Mouse (Mus musculus) layer of hippocampus, adult 2 months (tissue): Measurements from ENCODE around the gene Plekhg6. TPM values are rescaled to one million over a fixed set of nuclear protein-coding genes. Genes with fewer than 3 reads are reported as not detected.

Source experiments
- DNase-seq, 2 experiments: peaks; one replicate each; pipeline ENCODE4 v3.0.0; 2022; ENCODE audit warnings: low spot score in 2 of 2
- H3K27ac ChIP-seq: fragments of 200-600 bp; 2 replicates; pipeline ENCODE4 v1.8.1; 2022
- H3K4me3 ChIP-seq: fragments of 200-600 bp; 2 replicates; pipeline ENCODE4 v1.8.1; 2022; ENCODE audit warnings: mild to moderate bottlenecking
- CTCF ChIP-seq: fragments of 200-600 bp; conservative IDR thresholded peaks from 2 replicates; pipeline ENCODE4 v1.8.1; 2022; ENCODE audit warnings: antibody characterized with exemption, mild to moderate bottlenecking, moderate library complexity
- total RNA-seq, 2 experiments: library from RNA; stranded (reverse); gene quantifications; 2 replicates each; pipeline ENCODE4 v1.2.3; 2021

Gene Plekhg6
- total RNA-seq, 2 experiments from 2014 or later = 0.17 TPM; not detected in 1

GRCm38 (mm10) chr6:125322794-125323193 lies 57.8 kb downstream of the Plekhg6 start:
- no peak for DNase-seq
- peak overlapping the region; percentile 41 for H3K4me3 ChIP-seq
- H3K27ac ChIP-seq = peak overlapping the region; percentile 67
- no peak for TF ChIP-seq CTCF

GRCm38 (mm10) chr6:125321114-125321855 lies 59.3 kb downstream of the Plekhg6 start:
- no peak for TF ChIP-seq CTCF
- DNase-seq = no peak
- H3K27ac ChIP-seq = no peak overlapping the region
- H3K4me3 ChIP-seq = no peak overlapping the region

- Histone ChIP-seq H3K4me3 (no peak within 1 kb of the TSS), H3K27ac (no peak within 1 kb of the TSS)
- TF ChIP-seq CTCF = no peak
- DNase-seq = no peak
These were observed 60.3 kb downstream of the Plekhg6 start, which contains the start of gene Scnn1a for GRCm38 (mm10) chr6:125320323-125320722. Gene Scnn1a (plus strand): TSS chr6:125320659.

- TF ChIP-seq CTCF = no peak
- no peak for DNase-seq
- Histone ChIP-seq H3K4me3 (no peak overlapping the region), H3K27ac (no peak overlapping the region)
These were observed 60.7 kb downstream of the Plekhg6 start for GRCm38 (mm10) chr6:125319919-125320296.

- DNase-seq = no peak
- no peak overlapping the region for H3K4me3 ChIP-seq
- no peak for TF ChIP-seq CTCF
These were observed 61.3 kb downstream of the Plekhg6 start for GRCm38 (mm10) chr6:125318981-125319918.

GRCm38 (mm10) chr6:125317077-125317476 lies 63.5 kb downstream of the Plekhg6 start:
- no peak for DNase-seq
- Histone ChIP-seq H3K27ac (no peak overlapping the region), H3K4me3 (no peak overlapping the region)
- TF ChIP-seq CTCF = no peak

More at GRCm38 (mm10) chr6:125318981-125319918, 61.3 kb downstream of the Plekhg6 start:
- H3K27ac ChIP-seq = no peak overlapping the region

- DNase-seq = no peak
- TF ChIP-seq CTCF = no peak
- Histone ChIP-seq H3K4me3 (no peak overlapping the region), H3K27ac (no peak overlapping the region)
These were observed 65.8 kb downstream of the Plekhg6 start for GRCm38 (mm10) chr6:125314746-125315145.

GRCm38 (mm10) chr6:125314231-125314563 lies 66.4 kb downstream of the Plekhg6 start:
- Histone ChIP-seq H3K27ac (peak overlapping the region; percentile 80; the same call in 1 of the 2 replicates), H3K4me3 (peak overlapping the region; percentile 58)
- no peak for TF ChIP-seq CTCF
- no peak for DNase-seq

GRCm38 (mm10) chr6:125313546-125314230 lies 66.9 kb downstream of the Plekhg6 start, which contains the start of gene Ltbr:
Gene Ltbr (minus strand): TSS chr6:125313885.
- H3K27ac ChIP-seq = peak within 1 kb of the TSS; percentile 80
- DNase-seq = peak; percentile 22 to 35
- peak within 1 kb of the TSS; percentile 58 for H3K4me3 ChIP-seq
- TF ChIP-seq CTCF = no peak

Other genes with a start within 250 kb of the Plekhg6 start
- gene Nop2, start 248.9 kb downstream of the Plekhg6 start, total RNA-seq = 10 to 100 TPM; 30.8 to 31.7 TPM
- 10 to 100 TPM; 69.9 to 71.9 TPM for gene Iffo1, start 235.6 kb downstream of the Plekhg6 start, total RNA-seq
- 1,000 to 10,000 TPM; 2,438 to 2,531 TPM for gene Gapdh, start 214.3 kb downstream of the Plekhg6 start, total RNA-seq
- 10 to 100 TPM; 24.3 to 28.5 TPM for gene Ncapd2, start 189.1 kb downstream of the Plekhg6 start, total RNA-seq
- 10 to 100 TPM; 70.8 to 75.3 TPM for gene Mrpl51, start 189.0 kb downstream of the Plekhg6 start, total RNA-seq
- 10 to 100 TPM; 83.5 to 83.6 TPM for gene Vamp1, start 165.2 kb downstream of the Plekhg6 start, total RNA-seq
- gene Tapbpl, start 148.9 kb downstream of the Plekhg6 start, total RNA-seq = 1 to 10 TPM; 3.2 to 4.2 TPM
- gene Cd27, start 143.8 kb downstream of the Plekhg6 start, total RNA-seq = not detected
- gene Tuba3a, start 94.8 kb downstream of the Plekhg6 start, total RNA-seq = not detected
- 1 to 10 TPM; 6.6 to 9.8 TPM for gene Ltbr, start 66.9 kb downstream of the Plekhg6 start, total RNA-seq
- 1 to 10 TPM; 4.3 to 5.2 TPM for gene Scnn1a, start 60.1 kb downstream of the Plekhg6 start, total RNA-seq
- 10 to 100 TPM; 12.0 to 12.1 TPM for gene Tnfrsf1a, start 31.4 kb downstream of the Plekhg6 start, total RNA-seq
- gene Cd9, start 114.0 kb upstream of the Plekhg6 start, total RNA-seq = 10 to 100 TPM; 57.1 to 60.0 TPM
- 10 to 100 TPM; 13.2 to 23.5 TPM for gene Vwf, start 166.0 kb upstream of the Plekhg6 start, total RNA-seq